Mouse (Mus musculus) inflammation-experienced regulatory T-cells, adult 6 months (primary cell): Measurements from ENCODE around the gene Olfml1. TPM values are rescaled to one million over a fixed set of nuclear protein-coding genes. Genes with fewer than 3 reads are reported as not detected.

Source experiments
- ATAC-seq: one replicate; pipeline ENCODE4 v1.8.0; 2017
- polyA plus RNA-seq, 3 experiments: library from polyadenylated mRNA; unstranded; fragments of 100-300 nt; shearing (Covaris generic); gene quantifications; one replicate each; pipeline ENCODE4 v1.2.1; 2017

Olfml1 gene
- polyA plus RNA-seq, 3 experiments from 2014 or later: not detected

DNA sequence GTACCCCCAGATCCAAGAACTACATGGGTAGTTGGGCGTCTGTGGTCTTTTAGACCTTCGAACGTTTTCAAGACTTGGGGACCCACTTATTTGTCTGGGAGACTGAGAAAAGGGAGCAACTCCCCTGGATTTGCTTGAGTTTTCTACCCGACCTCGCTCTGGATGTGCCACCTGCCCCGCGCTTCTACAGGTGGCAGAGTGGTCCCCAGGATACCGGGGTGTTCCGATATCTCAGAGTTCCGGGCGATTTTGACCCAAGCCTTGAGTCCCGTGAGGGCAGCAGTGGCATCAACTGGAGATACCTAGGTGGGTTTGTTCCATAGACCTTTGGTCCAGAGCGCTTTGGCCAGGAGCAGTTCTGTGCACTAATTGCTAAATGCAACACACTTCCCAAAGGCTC is 28.2 kb downstream of the Olfml1 start:
- ATAC-seq: no peak

DNA sequence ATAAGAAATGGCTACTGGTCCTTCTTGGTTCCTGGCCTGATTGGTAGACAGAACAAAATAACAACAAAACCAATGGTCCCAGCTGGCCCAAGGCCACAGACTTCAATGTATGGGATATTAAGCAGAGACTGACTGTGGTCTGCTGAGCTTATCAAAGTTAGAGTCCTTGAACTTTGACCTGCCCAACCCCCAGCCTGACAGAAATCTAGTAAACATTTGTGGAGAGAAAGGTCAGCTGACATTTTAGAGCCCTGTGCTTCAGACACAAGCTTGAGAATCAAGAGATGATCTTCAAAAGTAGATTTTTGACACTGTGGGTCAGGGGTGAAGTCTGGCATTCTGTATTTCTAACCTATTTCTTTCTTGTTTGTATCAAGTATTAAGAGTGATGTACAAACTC is 29.5 kb downstream of the Olfml1 start:
- no peak for ATAC-seq

GRCm38 (mm10) chr7:107597956-107598355 is 30.7 kb downstream of the Olfml1 start:
- ATAC-seq: no peak

- ATAC-seq: no peak
These were observed 33.4 kb downstream of the Olfml1 start for GRCm38 (mm10) chr7:107600651-107601050.

DNA sequence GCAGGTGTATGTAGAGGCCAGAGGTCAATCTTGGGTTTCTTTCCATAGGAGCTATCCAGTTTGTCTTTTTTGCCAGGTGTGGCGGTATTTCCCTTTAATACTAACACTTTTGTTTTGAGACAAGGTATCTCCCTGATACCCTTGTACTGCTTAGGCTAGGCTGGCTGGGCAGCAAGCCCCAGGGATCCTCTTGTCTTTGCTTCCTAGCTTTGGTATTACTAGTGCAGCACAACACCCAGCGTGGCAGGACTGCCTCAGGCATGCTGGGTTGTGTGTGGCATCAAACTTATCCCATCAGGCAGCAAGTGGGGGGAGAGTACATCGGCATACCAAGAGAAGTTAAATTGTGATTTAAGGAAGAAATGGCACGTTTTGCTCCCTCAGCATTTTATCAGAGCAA is 35.3 kb downstream of the Olfml1 start:
- no peak for ATAC-seq

GRCm38 (mm10) chr7:107602913-107603312 is 35.7 kb downstream of the Olfml1 start:
- ATAC-seq: no peak

GRCm38 (mm10) chr7:107607766-107608165 is 40.5 kb downstream of the Olfml1 start:
- ATAC-seq: no peak

DNA sequence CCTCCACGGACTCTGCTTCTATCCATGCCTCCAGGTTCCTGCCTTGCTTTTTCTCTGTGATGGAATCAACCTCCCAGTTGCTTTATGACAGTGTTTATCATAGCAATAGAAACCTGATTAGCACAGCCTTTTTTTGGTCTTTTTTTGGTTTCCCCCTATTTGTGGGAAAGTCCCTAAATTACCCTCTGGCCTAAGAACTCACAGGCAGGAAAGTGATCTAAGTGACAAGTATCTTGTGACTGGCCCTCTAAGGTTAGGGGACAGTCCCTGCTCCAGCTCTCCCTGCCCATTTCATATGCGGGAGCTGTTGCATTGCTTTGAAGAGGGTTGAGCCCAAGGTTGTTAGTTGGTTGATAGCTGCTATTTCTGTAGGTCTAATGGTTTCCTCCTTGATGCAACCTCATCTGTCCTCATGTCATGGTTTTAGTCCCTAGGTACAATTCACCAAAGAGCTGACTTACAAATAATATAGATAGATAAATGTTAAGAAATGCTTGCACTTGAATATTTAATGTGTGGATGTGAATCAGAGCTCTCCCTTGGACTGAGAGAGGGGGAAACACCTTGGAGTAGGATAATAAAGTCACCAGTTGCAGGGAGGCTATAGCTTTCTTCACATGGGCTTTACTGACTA is 42.5 kb downstream of the Olfml1 start:
- peak; percentile 77 for ATAC-seq

DNA sequence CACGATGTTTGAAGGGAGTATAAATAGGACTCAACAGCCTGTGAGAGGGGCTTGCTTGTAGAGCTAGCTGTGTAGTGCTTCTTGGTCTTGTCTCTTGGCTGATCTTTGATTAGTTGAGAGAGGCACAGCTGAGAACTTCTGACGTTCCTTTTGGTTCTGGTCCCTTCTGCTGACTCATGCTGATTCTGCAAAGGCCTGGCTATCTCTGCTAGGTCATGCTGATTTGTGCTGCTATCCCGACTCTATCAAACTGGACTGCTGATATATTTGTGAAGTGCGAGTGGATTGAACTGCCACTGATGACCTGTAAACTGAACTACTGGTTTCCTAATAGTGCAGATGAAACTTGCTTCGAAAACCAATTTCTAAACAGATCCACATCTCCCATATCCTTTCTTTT is 43.6 kb downstream of the Olfml1 start:
- ATAC-seq: no peak

DNA sequence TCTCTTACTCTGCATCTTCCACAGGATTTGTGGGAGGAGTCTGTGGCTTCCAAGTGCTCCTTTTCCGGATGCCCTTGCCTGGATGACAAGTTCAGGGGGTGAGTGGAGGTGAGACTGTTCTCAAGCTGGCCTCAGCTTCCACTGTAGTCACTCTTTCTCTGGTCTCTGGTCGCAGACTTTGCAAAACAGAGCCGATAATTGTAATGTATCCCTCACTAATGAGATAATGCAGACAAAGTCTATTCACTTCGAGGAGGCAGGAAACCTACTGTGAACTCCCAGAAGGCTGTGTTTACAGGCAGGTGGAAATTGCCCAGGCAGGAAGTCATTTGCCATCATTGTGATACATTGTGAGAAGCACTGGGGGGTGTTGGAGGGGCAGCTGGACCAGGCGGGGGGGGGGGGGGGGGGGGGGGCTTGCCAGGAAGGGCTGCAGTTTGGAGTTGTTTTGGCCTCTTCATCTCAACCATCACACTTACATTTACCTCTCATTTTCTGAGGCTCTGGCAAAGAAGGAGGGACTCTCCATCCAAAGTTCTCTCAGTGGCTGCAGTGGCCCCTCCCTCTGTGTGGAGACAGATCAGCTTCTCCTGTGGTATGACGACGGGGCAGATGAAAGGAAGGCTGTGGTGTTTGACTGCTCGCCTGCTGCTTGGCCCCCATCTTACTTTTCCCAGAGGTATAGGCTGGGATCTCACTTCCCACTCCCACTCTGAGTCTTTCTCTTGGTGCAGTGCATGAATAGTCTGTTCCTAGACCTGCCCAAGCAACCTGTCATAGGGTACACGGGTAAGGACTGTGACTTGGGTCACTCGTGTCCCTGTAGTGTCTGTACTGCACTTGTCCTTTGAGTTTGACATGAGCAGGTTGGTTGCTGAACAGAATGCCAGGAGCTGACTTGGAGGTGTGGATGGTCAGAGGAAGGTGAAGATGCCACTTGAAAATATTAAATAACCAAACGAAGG is 51.1 kb downstream of the Olfml1 start:
- ATAC-seq: no peak

- ATAC-seq: no peak
These were observed 52.0 kb downstream of the Olfml1 start for GRCm38 (mm10) chr7:107619225-107619624.

DNA sequence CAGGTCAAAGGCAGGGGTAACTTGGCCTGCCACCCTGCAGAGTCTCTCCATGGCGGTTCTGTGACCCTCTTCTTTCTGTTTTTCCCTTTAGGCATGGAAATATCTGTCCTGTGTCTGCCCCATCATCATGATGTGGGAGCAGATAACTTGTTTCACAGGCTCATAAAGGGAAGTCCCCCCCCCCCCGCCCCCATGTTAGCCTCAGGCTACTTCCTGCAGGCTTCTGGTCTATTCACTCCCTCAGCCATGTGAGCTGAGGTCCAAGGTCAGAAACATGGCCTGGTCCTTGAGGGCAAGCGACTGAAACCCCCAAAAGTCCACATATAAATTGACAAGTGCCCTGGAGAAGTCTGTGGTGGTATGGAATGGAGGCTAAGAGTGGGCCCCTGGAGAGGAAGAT is 52.9 kb downstream of the Olfml1 start:
- no peak for ATAC-seq

GRCm38 (mm10) chr7:107624432-107624831 is 57.2 kb downstream of the Olfml1 start:
- no peak for ATAC-seq

- no peak for ATAC-seq
These were observed 57.8 kb downstream of the Olfml1 start, which contains the start of gene 5330417H12Rik for GRCm38 (mm10) chr7:107625061-107625460. Gene 5330417H12Rik (minus strand): TSS chr7:107625161.

- no peak for ATAC-seq
These were observed 58.5 kb downstream of the Olfml1 start for GRCm38 (mm10) chr7:107625781-107626180.

GRCm38 (mm10) chr7:107628383-107628782 is 61.1 kb downstream of the Olfml1 start:
- ATAC-seq: no peak

DNA sequence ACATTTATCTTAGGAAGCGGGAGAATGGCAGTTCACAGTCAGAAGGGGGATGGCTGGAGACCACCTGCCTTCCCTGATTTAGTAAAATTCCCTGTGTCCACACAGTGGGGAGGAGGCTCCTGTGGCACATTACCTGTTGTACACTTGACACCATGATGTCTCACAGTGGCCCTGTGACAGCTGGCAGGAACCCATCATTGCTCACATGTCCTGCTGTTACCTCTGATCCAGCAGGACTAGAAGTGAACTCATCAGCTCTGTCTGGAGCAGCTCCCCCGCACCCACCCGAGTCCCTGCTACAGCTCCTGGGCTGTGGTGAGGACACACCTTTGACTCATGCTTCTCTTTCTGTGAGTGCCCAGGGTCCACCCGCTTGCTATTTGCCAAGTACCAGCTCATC is 66.0 kb downstream of the Olfml1 start:
- ATAC-seq: no peak

GRCm38 (mm10) chr7:107637398-107637797 is 70.2 kb downstream of the Olfml1 start:
- no peak for ATAC-seq

GRCm38 (mm10) chr7:107638026-107638425 is 70.8 kb downstream of the Olfml1 start:
- no peak for ATAC-seq
